Mouse (Mus musculus) MEL (cell line): ENCODE data around the gene Cemip. TPM values are rescaled to one million over a fixed set of nuclear protein-coding genes. Genes with fewer than 3 reads are reported as not detected.

Source experiments
- DNase-seq: peaks from one replicate; pipeline ENCODE4 v3.0.0; 2011; ENCODE audit warnings: low read depth, low spot score
- H3K27ac ChIP-seq: 2 replicates; pipeline ENCODE4 v1.5.1; 2012; ENCODE audit warnings: low read depth, mild to moderate bottlenecking, control low read depth, low read length, moderate library complexity; ENCODE audit not compliant: control insufficient read depth
- H3K27me3 ChIP-seq, 2 experiments: fragments of 150-350 bp in 1 of 2; sonication (generic) in 1 of 2; 2 replicates each; pipeline ENCODE4 v1.6.1; 2012; ENCODE audit warnings: low read length in 2 of 2, mild to moderate bottlenecking in 2 of 2, improper control_type of control experiment in 1 of 2, moderate library complexity in 1 of 2; ENCODE audit not compliant: insufficient read depth in 2 of 2, control insufficient read depth in 1 of 2
- H3K36me3 ChIP-seq, 2 experiments: 2 replicates each; pipeline ENCODE4 v1.6.1; 2012 to 2014; ENCODE audit warnings: low read length in 2 of 2, improper control_type of control experiment in 1 of 2, inconsistent platforms in 1 of 2, mild to moderate bottlenecking in 1 of 2; ENCODE audit not compliant: insufficient read depth in 2 of 2, control insufficient read depth in 1 of 2
- H3K4me1 ChIP-seq, 2 experiments: fragments of 150-350 bp in 1 of 2; sonication (generic) in 1 of 2; 2 replicates each; pipeline ENCODE4 v1.6.1; 2012; ENCODE audit warnings: low read length in 2 of 2, improper control_type of control experiment in 1 of 2, mild to moderate bottlenecking in 1 of 2; ENCODE audit not compliant: insufficient read depth in 2 of 2, control insufficient read depth in 1 of 2
- H3K4me3 ChIP-seq, 2 experiments: fragments of 150-350 bp in 1 of 2; sonication (generic) in 1 of 2; 2 replicates each; pipeline ENCODE4 v1.5.1; 2012; ENCODE audit warnings: low read depth in 2 of 2, low read length in 2 of 2, mild to moderate bottlenecking in 2 of 2, moderate library complexity in 2 of 2, control low read depth in 1 of 2, improper control_type of control experiment in 1 of 2; ENCODE audit not compliant: control insufficient read depth in 1 of 2, insufficient read depth in 1 of 2
- H3K79me2 ChIP-seq: 2 replicates; pipeline ENCODE4 v1.6.1; 2012; ENCODE audit warnings: mild to moderate bottlenecking, low read length, moderate library complexity; ENCODE audit not compliant: control insufficient read depth, poor library complexity, insufficient read depth
- H3K9ac ChIP-seq: 2 replicates; pipeline ENCODE4 v1.6.1; 2012; ENCODE audit warnings: low read depth, mild to moderate bottlenecking, control low read depth, low read length, moderate library complexity; ENCODE audit not compliant: control insufficient read depth, poor library complexity, severe bottlenecking
- H3K9me3 ChIP-seq: fragments of 150-350 bp; sonication (generic); replicated peaks from 2 replicates; pipeline ENCODE4 v1.6.1; 2012; ENCODE audit warnings: mild to moderate bottlenecking, low read length, improper control_type of control experiment, moderate library complexity; ENCODE audit not compliant: insufficient read depth
- CHD1 ChIP-seq: IDR thresholded peaks from 2 replicates; pipeline ENCODE4 v1.6.1; 2012; ENCODE audit warnings: low read depth, mild to moderate bottlenecking, inconsistent platforms, low read length, improper control_type of control experiment
- CTCF ChIP-seq, 3 experiments: IDR thresholded peaks in 2 of 3; conservative IDR thresholded peaks in 1 of 3; 2 replicates each; pipeline ENCODE4 v1.5.1; 2011 to 2012; ENCODE audit warnings: low read length in 3 of 3, low read depth in 2 of 3, mild to moderate bottlenecking in 2 of 3, improper control_type of control experiment in 1 of 3, inconsistent platforms in 1 of 3, mixed read lengths in 1 of 3, moderate library complexity in 1 of 3; ENCODE audit not compliant: control insufficient read depth in 1 of 3, insufficient read depth in 1 of 3, poor library complexity in 1 of 3, severe bottlenecking in 1 of 3
- ELF1 ChIP-seq: IDR thresholded peaks from 2 replicates; pipeline ENCODE4 v1.6.1; 2014; ENCODE audit warnings: low read depth, mild to moderate bottlenecking, inconsistent platforms, low read length, improper control_type of control experiment, moderate library complexity
- ETS1 ChIP-seq: IDR thresholded peaks from 2 replicates; pipeline ENCODE4 v1.6.1; 2012; ENCODE audit warnings: low read depth, mild to moderate bottlenecking, inconsistent platforms, low read length, improper control_type of control experiment, moderate library complexity
- GABPA ChIP-seq: IDR thresholded peaks from 2 replicates; pipeline ENCODE4 v1.6.1; 2012; ENCODE audit warnings: low read depth, mild to moderate bottlenecking, inconsistent platforms, low read length, improper control_type of control experiment, moderate library complexity
- GATA1 ChIP-seq: IDR thresholded peaks from 2 replicates; pipeline ENCODE4 v1.6.1; 2011; ENCODE audit warnings: low read depth, low read length, improper control_type of control experiment
- JUND ChIP-seq: IDR thresholded peaks from 2 replicates; pipeline ENCODE4 v1.6.1; 2011; ENCODE audit warnings: low read depth, mild to moderate bottlenecking, improper control_type of control experiment, low read length
- KAT2A ChIP-seq: conservative IDR thresholded peaks from 2 replicates; pipeline ENCODE4 v1.6.1; 2012; ENCODE audit warnings: low read depth, low read length, improper control_type of control experiment, inconsistent platforms
- MAFK ChIP-seq: IDR thresholded peaks from 2 replicates; pipeline ENCODE4 v1.6.1; 2011; ENCODE audit warnings: low read depth, mild to moderate bottlenecking, low read length, improper control_type of control experiment, borderline replicate concordance
- MAX ChIP-seq: IDR thresholded peaks from 2 replicates; pipeline ENCODE4 v1.6.1; 2011; ENCODE audit warnings: low read length, improper control_type of control experiment
- MXI1 ChIP-seq: IDR thresholded peaks from 2 replicates; pipeline ENCODE4 v1.6.1; 2011; ENCODE audit warnings: mild to moderate bottlenecking, low read depth, low read length, improper control_type of control experiment
- MYC ChIP-seq: IDR thresholded peaks from 2 replicates; pipeline ENCODE4 v1.6.1; 2011; ENCODE audit warnings: low read depth, mild to moderate bottlenecking, low read length, improper control_type of control experiment, moderate library complexity
- NELFE ChIP-seq: IDR thresholded peaks from 2 replicates; pipeline ENCODE4 v1.6.1; 2011; ENCODE audit warnings: low read depth, low read length, improper control_type of control experiment
- NRF1 ChIP-seq: IDR thresholded peaks from 2 replicates; pipeline ENCODE4 v1.6.1; 2014; ENCODE audit warnings: low read depth, mild to moderate bottlenecking, inconsistent platforms, low read length, improper control_type of control experiment, moderate library complexity; ENCODE audit not compliant: poor library complexity, insufficient read depth, severe bottlenecking
- RAD21 ChIP-seq: IDR thresholded peaks from 2 replicates; pipeline ENCODE4 v1.6.1; 2011; ENCODE audit warnings: mild to moderate bottlenecking, low read depth, low read length, improper control_type of control experiment
- RCOR1 ChIP-seq: IDR thresholded peaks from 2 replicates; pipeline ENCODE4 v1.6.1; 2012; ENCODE audit warnings: low read depth, mild to moderate bottlenecking, inconsistent platforms, low read length, improper control_type of control experiment
- TCF12 ChIP-seq: IDR thresholded peaks from 2 replicates; pipeline ENCODE4 v1.6.1; 2014; ENCODE audit warnings: low read depth, mild to moderate bottlenecking, inconsistent platforms, low read length, improper control_type of control experiment, moderate library complexity
- polyA plus RNA-seq, 2 experiments: library from polyadenylated mRNA; stranded (reverse) in 1 of 2; unstranded in 1 of 2; fragments of >175 nt in 1 of 2; fragments of >200 nt in 1 of 2; gene quantifications; 2 replicates each; pipeline versions ENCODE4 v1.2.1 to v1.2.4; 2012; ENCODE audit warnings: low replicate concordance in 2 of 2, low read depth in 1 of 2; ENCODE audit not compliant: insufficient read length in 2 of 2, insufficient read depth in 1 of 2, missing spikeins in 1 of 2
- total RNA-seq: library from RNA; depleted of rRNA; stranded (reverse); fragments of 300-350 nt; gene quantifications from 2 replicates; pipeline ENCODE4 v1.2.3, GENCODE M21; 2012

Cemip gene
- total and polyA plus RNA-seq, 3 experiments: not detected

DNA sequence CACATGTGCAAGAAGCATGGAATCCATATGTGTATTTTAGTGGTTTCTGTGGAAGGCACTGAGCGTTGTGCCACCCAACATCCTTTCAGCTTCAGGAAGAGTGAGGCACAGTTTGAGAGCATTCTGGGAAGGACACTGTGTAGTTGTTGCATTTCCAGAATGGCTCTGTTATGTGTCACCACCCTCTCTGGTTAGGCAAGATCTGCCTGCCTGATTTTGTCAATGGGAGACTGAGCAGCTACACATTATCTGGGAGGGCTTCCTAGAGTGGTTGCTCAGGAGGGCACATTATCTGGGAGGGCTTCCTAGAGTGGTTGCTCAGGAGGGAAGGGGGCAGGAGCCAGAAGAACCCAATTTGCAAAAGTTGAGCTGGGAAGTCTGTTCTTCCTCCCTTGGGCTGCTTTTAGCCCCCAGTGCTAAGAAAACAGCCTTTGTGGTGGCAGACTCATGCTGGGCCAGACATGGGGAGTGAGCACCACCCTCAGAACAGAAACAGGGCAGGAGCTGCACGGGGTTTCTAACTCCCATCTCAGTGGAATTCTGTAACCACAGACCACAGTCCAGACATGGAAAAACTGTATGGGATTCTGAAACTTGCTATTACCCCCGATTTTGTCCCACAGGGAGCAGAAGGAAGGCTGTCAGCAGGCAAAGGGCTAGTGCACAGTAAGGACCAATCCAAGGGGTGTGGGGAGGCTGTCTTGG is 147.1 kb downstream of the Cemip start:
- Histone ChIP-seq H3K4me3 (no peak overlapping the region), H3K9ac (no peak overlapping the region), H3K27me3 (no peaks in the 10 kb centered on the region), H3K27ac (no peak overlapping the region), H3K9me3 (no peaks in the 10 kb centered on the region)
- TF ChIP-seq NELFE (no peak), CTCF (IDR thresholded peaks at IDR 0.05 in 2 of 3, conservative IDR thresholded peaks at IDR 0.05 in 1 of 3; ENCODE audit: control insufficient read depth in 1 of 3, insufficient read depth in 1 of 3, low read depth in 2 of 3, low read length in 3 of 3, poor library complexity in 1 of 3, severe bottlenecking in 1 of 3) (no peak), MYC (no peak), TCF12 (no peak), ETS1 (no peak), GABPA (no peak), RAD21 (no peak), MAFK (no peak), RCOR1 (no peak), KAT2A (no peak)
- TF ChIP-seq, all 39 proteins: peak for 0
- H3K4me1 ChIP-seq: no peaks in the 10 kb centered on the region
- H3K79me2 ChIP-seq: no peaks in the 10 kb centered on the region
- H3K36me3 ChIP-seq: no peaks in the 10 kb centered on the region
- DNase-seq: no peak

DNA sequence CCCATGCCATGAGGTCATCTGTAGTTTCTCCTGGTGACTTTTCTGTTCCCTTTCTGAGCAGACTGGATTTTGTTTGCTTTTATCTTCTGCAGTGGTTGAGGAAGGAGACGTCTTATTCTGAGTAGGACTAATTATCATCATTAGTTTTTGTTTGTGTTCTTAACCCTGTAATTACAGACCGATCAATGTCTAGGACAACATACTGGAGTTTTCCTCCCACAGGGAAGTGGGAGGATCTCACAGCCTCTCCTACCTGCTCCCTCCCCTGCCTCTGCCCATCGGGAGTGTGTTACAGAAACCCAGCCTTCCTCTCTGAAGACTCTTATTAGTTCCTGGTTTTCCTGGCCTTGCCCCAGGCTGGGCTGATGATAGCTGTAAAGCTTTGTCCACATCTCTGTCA is 164.7 kb downstream of the Cemip start:
- Histone ChIP-seq H3K9ac (no peak overlapping the region), H3K9me3 (no peaks in the 10 kb centered on the region), H3K4me3 (no peak overlapping the region), H3K4me1 (no peaks in the 10 kb centered on the region), H3K27me3 (peaks cover 4 to 5% of the 10 kb centered on the region in 2 experiments; a peak in 3 of 4 replicates), H3K36me3 (no peaks in the 10 kb centered on the region), H3K27ac (no peak overlapping the region), H3K79me2 (no peaks in the 10 kb centered on the region)
- no peak for DNase-seq
- TF ChIP-seq MXI1: no peak
- TF ChIP-seq RAD21: no peak
- TF ChIP-seq GATA1: no peak
- no peak for TF ChIP-seq MAX
- no peak for TF ChIP-seq KAT2A
- no peak for TF ChIP-seq CHD1
- no peak for TF ChIP-seq JUND
- no peak for TF ChIP-seq MAFK
- TF ChIP-seq NRF1: no peak
- TF ChIP-seq ELF1: no peak
- no peak for TF ChIP-seq ETS1
